Mouse (Mus musculus) lung, adult 2 months (tissue): ENCODE measurements around the gene Lrch2.

Source experiments
- CTCF ChIP-seq: fragments of 200-500 bp; IDR thresholded peaks from 2 replicates; pipeline ENCODE4 v1.5.1; 2011; ENCODE audit warnings: mild to moderate bottlenecking, low read length, control low read depth; ENCODE audit not compliant: insufficient read depth
- POLR2A ChIP-seq: fragments of 200-500 bp; IDR thresholded peaks from 2 replicates; pipeline ENCODE4 v1.6.1; 2011; ENCODE audit warnings: low read depth, mild to moderate bottlenecking, control low read depth, low read length, borderline replicate concordance; ENCODE audit errors: extremely low read depth

GRCm38 (mm10) chrX:147429129-147429528 is 124.8 kb downstream of the Lrch2 start, which contains the start of gene Il13ra2:
- TF ChIP-seq CTCF (no peak), POLR2A (no peak)
